Mouse (Mus musculus) CD4-positive, CD25-positive, alpha-beta regulatory T cell, adult 9 weeks (primary cell): ENCODE measurements around the gene Ctf2. TPM values are rescaled to one million over a fixed set of nuclear protein-coding genes. Genes with fewer than 3 reads are reported as not detected.

Source experiments
- polyA plus RNA-seq: library from polyadenylated mRNA; unstranded; fragments of 100-300 nt; shearing (Covaris generic); gene quantifications from one replicate; pipeline ENCODE4 v1.2.1, GENCODE M21; 2017

Gene Ctf2
- polyA plus RNA-seq = not detected

GRCm38 (mm10) chr7:127732066-127732465, at the start of gene Ctf2:
Ctf2 (minus strand) TSS chr7:127732166.

GRCm38 (mm10) chr7:127776426-127776825, 44.5 kb upstream of the Ctf2 start, which contains the start of gene Setd1a:
Setd1a (plus strand) TSS chr7:127776670.

GRCm38 (mm10) chr7:127769651-127770038, 37.7 kb upstream of the Ctf2 start, which contains the start of gene Orai3:
Orai3 (plus strand) TSS chr7:127769815.

GRCm38 (mm10) chr7:127744366-127745045, 12.5 kb upstream of the Ctf2 start, which contains the start of gene Fbxl19:
Fbxl19 (plus strand) TSS chr7:127744543.

DNA sequence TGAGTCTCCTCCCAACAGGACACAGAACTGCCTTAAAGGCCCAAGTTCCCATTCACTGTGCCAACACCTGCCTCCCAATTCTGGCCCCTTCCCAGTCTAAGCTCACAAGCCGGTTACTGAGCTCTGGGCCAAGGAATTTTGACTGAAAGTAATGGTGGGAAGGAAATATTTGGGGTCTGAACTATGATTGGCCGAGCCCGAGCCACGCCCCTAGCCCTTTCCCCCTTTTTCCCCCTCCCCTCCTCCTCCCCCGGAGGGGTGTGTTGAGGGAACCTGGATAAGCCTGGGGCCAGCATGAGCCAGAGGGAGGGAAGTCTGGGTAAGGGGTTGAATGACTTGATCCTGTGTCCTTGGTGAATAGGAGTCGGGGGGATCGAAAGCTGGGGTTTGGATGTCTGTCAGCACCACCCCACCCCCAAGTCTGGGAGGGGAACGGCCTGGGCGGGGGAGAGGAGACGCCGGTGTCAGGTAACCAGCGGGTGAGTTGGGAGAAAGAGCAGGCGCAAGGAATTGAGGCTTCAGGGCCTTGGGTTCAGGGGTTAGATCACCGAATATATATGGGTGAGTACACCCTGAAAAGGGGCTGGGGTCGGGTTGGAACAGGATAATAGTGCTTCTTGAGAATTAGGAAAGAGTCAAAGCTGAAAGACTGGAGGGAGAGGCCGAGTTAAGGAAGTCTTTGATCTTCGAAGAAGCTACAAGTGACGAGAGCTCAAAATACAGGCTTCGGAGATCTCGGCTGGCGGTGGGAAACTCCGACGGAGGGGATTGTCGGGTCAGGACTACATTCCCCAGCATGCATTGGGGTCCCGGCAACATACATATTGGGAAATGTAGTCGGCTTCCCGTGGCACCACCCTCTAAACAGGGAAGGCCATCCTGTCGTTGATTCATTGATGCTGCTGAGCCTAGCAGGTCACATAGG, 19.2 kb downstream of the Ctf2 start, which contains the start of gene Ctf1:
Gene Ctf1 (plus strand): TSS at position 276 of the 925 bp plus-strand sequence.

GRCm38 (mm10) chr7:127708207-127709078, 23.5 kb downstream of the Ctf2 start, which contains the start of gene Bcl7c:
Bcl7c (minus strand) TSS chr7:127708933.

Other genes with a start within 250 kb of the Ctf2 start
- gene Srcap, start 220.2 kb downstream of the Ctf2 start, polyA plus RNA-seq = 81.0 TPM
- 10.2 TPM for gene Gm42715, start 212.6 kb downstream of the Ctf2 start, polyA plus RNA-seq
- 14.8 TPM for gene Tmem265, start 170.8 kb downstream of the Ctf2 start, polyA plus RNA-seq
- gene Phkg2, start 158.8 kb downstream of the Ctf2 start, polyA plus RNA-seq = 112 TPM
- gene Ccdc189, start 143.6 kb downstream of the Ctf2 start, polyA plus RNA-seq = 0.48 TPM
- 154 TPM for gene Rnf40, start 143.4 kb downstream of the Ctf2 start, polyA plus RNA-seq
- gene Zfp629, start 116.4 kb downstream of the Ctf2 start, polyA plus RNA-seq = 2.3 TPM
- gene Bcl7c, start 23.2 kb downstream of the Ctf2 start, polyA plus RNA-seq = 8.8 TPM
- not detected for gene Ctf1, start 19.4 kb downstream of the Ctf2 start, polyA plus RNA-seq
- 0.87 TPM for gene Fbxl19, start 12.4 kb upstream of the Ctf2 start, polyA plus RNA-seq
- 31.0 TPM for gene Orai3, start 37.6 kb upstream of the Ctf2 start, polyA plus RNA-seq
- 1.8 TPM for gene Setd1a, start 44.5 kb upstream of the Ctf2 start, polyA plus RNA-seq
- gene Gm49388, start 53.4 kb upstream of the Ctf2 start, polyA plus RNA-seq = not detected
- 2.5 TPM for gene Hsd3b7, start 68.4 kb upstream of the Ctf2 start, polyA plus RNA-seq
- 174 TPM for gene Stx4a, start 92.1 kb upstream of the Ctf2 start, polyA plus RNA-seq
- 0.15 TPM for gene Stx1b, start 92.4 kb upstream of the Ctf2 start, polyA plus RNA-seq
- gene Zfp646, start 144.1 kb upstream of the Ctf2 start, polyA plus RNA-seq = 57.7 TPM
- 19.7 TPM for gene Zfp668, start 144.7 kb upstream of the Ctf2 start, polyA plus RNA-seq
- 0.94 TPM for gene Prss53, start 158.8 kb upstream of the Ctf2 start, polyA plus RNA-seq
- not detected for gene Gm21974, start 163.3 kb upstream of the Ctf2 start, polyA plus RNA-seq
- gene Vkorc1, start 163.5 kb upstream of the Ctf2 start, polyA plus RNA-seq = 63.8 TPM
- 62.3 TPM for gene Bckdk, start 171.9 kb upstream of the Ctf2 start, polyA plus RNA-seq
- gene Kat8, start 180.3 kb upstream of the Ctf2 start, polyA plus RNA-seq = 57.8 TPM
- not detected for gene Prss8, start 197.9 kb upstream of the Ctf2 start, polyA plus RNA-seq
- 4.9 TPM for gene Prss36, start 214.6 kb upstream of the Ctf2 start, polyA plus RNA-seq
- gene Fus, start 235.3 kb upstream of the Ctf2 start, polyA plus RNA-seq = 203 TPM